Mouse (Mus musculus) layer of hippocampus, adult 18-20 months (tissue): Measurements from ENCODE around the gene Wipf2. TPM values are rescaled to one million over a fixed set of nuclear protein-coding genes. Genes with fewer than 3 reads are reported as not detected.

ENCODE experiments used
- total RNA-seq, 2 experiments: library from RNA; stranded (reverse); gene quantifications; 2 replicates each; pipeline ENCODE4 v1.2.3; 2021

Gene Wipf2
- total RNA-seq, 2 experiments from 2014 or later: 75.9 to 80.7 TPM

Other genes starting within 250 kb of the Wipf2 start
- gene Gm12355, start 238.0 kb upstream of the Wipf2 start, total RNA-seq: 10 to 100 TPM; 11.6 to 11.8 TPM
- gene Gsdma3, start 237.3 kb upstream of the Wipf2 start, total RNA-seq: not detected
- gene Gsdma2, start 216.9 kb upstream of the Wipf2 start, total RNA-seq: not detected
- not detected for gene Gsdma, start 199.3 kb upstream of the Wipf2 start, total RNA-seq
- 100 to 1,000 TPM; 126 to 131 TPM for gene Psmd3, start 181.1 kb upstream of the Wipf2 start, total RNA-seq
- gene Csf3, start 162.4 kb upstream of the Wipf2 start, total RNA-seq: not detected
- 100 to 1,000 TPM; 126 TPM for gene Med24, start 134.2 kb upstream of the Wipf2 start, total RNA-seq
- 1,000 to 10,000 TPM; 1,110 to 1,111 TPM for gene Thra, start 123.0 kb upstream of the Wipf2 start, total RNA-seq
- 10 to 100 TPM; 66.6 to 84.3 TPM for gene Nr1d1, start 88.3 kb upstream of the Wipf2 start, total RNA-seq
- gene Msl1, start 68.1 kb upstream of the Wipf2 start, total RNA-seq: 100 to 1,000 TPM; 178 to 183 TPM
- gene Casc3, start 58.7 kb upstream of the Wipf2 start, total RNA-seq: 10 to 100 TPM; 57.0 to 58.4 TPM
- gene Rapgefl1, start 26.9 kb upstream of the Wipf2 start, total RNA-seq: 100 to 1,000 TPM; 196 to 203 TPM
- under 1 TPM; 0.36 to 0.79 TPM for gene Cdc6, start 44.2 kb downstream of the Wipf2 start, total RNA-seq
- 10 to 100 TPM; 18.3 to 26.6 TPM for gene Rara, start 64.2 kb downstream of the Wipf2 start, total RNA-seq
- 1 to 10 TPM in 1 of 2 experiments, under 1 TPM in 1; 0.52 to 1.2 TPM for gene Gjd3, start 119.4 kb downstream of the Wipf2 start, total RNA-seq
- gene Top2a, start 160.6 kb downstream of the Wipf2 start, total RNA-seq: under 1 TPM; 0.52 to 0.96 TPM
- 10 to 100 TPM; 74.6 to 94.0 TPM for gene Igfbp4, start 177.6 kb downstream of the Wipf2 start, total RNA-seq
- under 1 TPM; 0.08 to 0.32 TPM for gene Tns4, start 225.7 kb downstream of the Wipf2 start, total RNA-seq